Comparison of ENCODE assay signal across 7 mouse cellular contexts in the genomic region with DNA sequence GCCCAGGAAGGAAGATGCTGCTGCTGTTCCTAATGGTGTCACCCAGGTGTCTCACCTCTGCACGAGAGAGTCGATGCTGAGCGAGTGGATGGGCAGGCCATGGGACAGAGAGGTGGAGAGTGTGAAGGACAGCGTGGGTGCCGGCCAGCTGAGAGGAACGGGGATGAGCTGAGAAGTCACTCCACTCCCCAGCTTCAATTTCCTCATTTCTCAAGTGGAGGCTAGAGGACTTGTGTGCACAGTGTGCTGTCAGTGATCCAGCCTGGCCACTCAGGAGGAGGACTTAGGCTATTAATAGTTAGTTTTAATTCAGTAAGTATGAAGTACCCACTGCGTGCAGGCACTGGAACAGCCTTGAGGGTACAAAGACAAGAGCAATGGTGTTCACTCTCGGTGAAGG. TPM values are rescaled to one million over a fixed set of nuclear protein-coding genes. Genes with fewer than 3 reads are reported as not detected.
A peak's percentile ranks its signal among the peaks of the same experiment; 100 is the strongest.
DNase-seq lines count a peak whose midpoint lies in the region; ATAC-seq and TF ChIP-seq lines count a peak whose summit lies in the region.

No protein-coding gene starts in this region.

- H3K4me2 ChIP-seq in midbrain, embryonic 12.5 days (replicated peaks), result no peak overlapping the region

- H3K4me3 ChIP-seq in layer of hippocampus, adult 2 months, result no peak overlapping the region
- H3K4me3 ChIP-seq in midbrain, embryonic 12.5 days, result no peak overlapping the region

- intact Hi-C loops in left cerebral cortex, postnatal 10 days (cut with DNase I), result loop anchor here (5.0 to 10.0 kb wide), 3 partner anchors 54 to 182 kb away; a partner anchor contains a TSS

- no peak for TF ChIP-seq CTCF in layer of hippocampus, adult 2 months (conservative IDR thresholded peaks at IDR 0.05)

- peaks cover 5% of the 10 kb centered on the region; the same call in 1 of the 2 replicates for H3K36me3 ChIP-seq in midbrain, embryonic 12.5 days

- WGBS in midbrain, embryonic 12.5 days, result 49% methylated on average over 8 of the region's 8 CpGs

- H3K4me1 ChIP-seq in midbrain, embryonic 12.5 days, result peaks cover 17% of the 10 kb centered on the region

- peak overlapping the region; percentile 90 for H3K27ac ChIP-seq in layer of hippocampus, adult 2 months
- H3K27ac ChIP-seq in midbrain, embryonic 12.5 days (replicated peaks), result peak overlapping the region; percentile 43

- H3K9ac ChIP-seq in midbrain, embryonic 12.5 days (replicated peaks), result no peak overlapping the region

- H3K27me3 ChIP-seq in midbrain, embryonic 12.5 days, result no peaks in the 10 kb centered on the region

- H3K9me3 ChIP-seq in midbrain, embryonic 12.5 days, result no peaks in the 10 kb centered on the region

- no peak for DNase-seq in layer of hippocampus, adult 2 months (ENCODE audit: low spot score in 2 of 2)
- no peak for DNase-seq in layer of hippocampus, adult 11-12 months (ENCODE audit: low spot score)
- DNase-seq in gastrocnemius, postnatal 25 days, result peak; percentile 51
- no peak for DNase-seq in left cerebral cortex, postnatal 10 days (ENCODE audit: extremely low spot score in 1 of 2, low spot score in 2 of 2)
- DNase-seq in layer of hippocampus, adult 18-20 months (ENCODE audit: low spot score in 2 of 2), result no peak

- ATAC-seq in common myeloid progenitor, adult 5-6 weeks (replicated peaks; ENCODE audit: low read depth, poor library complexity, severe bottlenecking), result 0 out of 2 replicates have a peak, but pooled peaks have one; percentile 31
- ATAC-seq in midbrain, embryonic 12.5 days (ENCODE audit: low FRiP score, low read depth), result no peak; the same call in 1 of the 2 replicates

RNA-seq across cellular contexts. Expression of a gene that starts 33.6 kb away (rescaled TPM):
- total RNA-seq in layer of hippocampus, adult 2 months (2021), result 1 to 10 TPM; 1.1 to 1.9 TPM
- 16.9 and 17.6 TPM in 2 replicates for total RNA-seq in common myeloid progenitor, adult 5-6 weeks (2017)
- 1 to 10 TPM in 1 of 2 experiments, under 1 TPM in 1; 0.20 to 1.0 TPM for total RNA-seq in gastrocnemius, postnatal 25 days (2021)
- 4.7 and 5.2 TPM in 2 replicates for polyA plus RNA-seq in midbrain, embryonic 12.5 days (2016; fragmentation: Nextera tagmentation; extraction: Ambion mirVana)
- 1 to 10 TPM; 3.7 to 3.8 TPM for total RNA-seq in left cerebral cortex, postnatal 10 days (2021)
- 1 to 10 TPM; 1.0 to 1.9 TPM for total RNA-seq in layer of hippocampus, adult 18-20 months (2021)

RNA-seq across cellular contexts. Expression of a gene that starts 58.3 kb away (rescaled TPM):
- total RNA-seq in layer of hippocampus, adult 2 months (2021), result 10 to 100 TPM; 93.7 to 93.9 TPM
- 44.8 and 45.5 TPM in 2 replicates for total RNA-seq in common myeloid progenitor, adult 5-6 weeks (2017)
- 10 to 100 TPM; 72.1 to 93.5 TPM for total RNA-seq in gastrocnemius, postnatal 25 days (2021)
- 120 and 125 TPM in 2 replicates for polyA plus RNA-seq in midbrain, embryonic 12.5 days (2016; fragmentation: Nextera tagmentation; extraction: Ambion mirVana)
- total RNA-seq in left cerebral cortex, postnatal 10 days (2021), result 10 to 100 TPM; 95.0 to 98.5 TPM
- 100 to 1,000 TPM in 1 of 2 experiments, 10 to 100 TPM in 1; 98.0 to 101 TPM for total RNA-seq in layer of hippocampus, adult 18-20 months (2021)
